Mouse (Mus musculus) bone marrow, adult 2 months (tissue): ENCODE data around the gene Osgin1.

Experiments used
- CTCF ChIP-seq: fragments of 200-500 bp; IDR thresholded peaks from 2 replicates; pipeline ENCODE4 v1.5.1; 2011; ENCODE audit warnings: low read length, control low read depth; ENCODE audit not compliant: control insufficient read depth, insufficient read depth
- POLR2A ChIP-seq: fragments of 200-500 bp; IDR thresholded peaks from 2 replicates; pipeline ENCODE4 v1.6.1; 2011; ENCODE audit warnings: low read depth, mild to moderate bottlenecking, control low read depth, low read length, borderline replicate concordance; ENCODE audit not compliant: control insufficient read depth

GRCm38 (mm10) chr8:119452919-119453318 lies 19.0 kb downstream of the Osgin1 start:
- no peak for TF ChIP-seq POLR2A
- no peak for TF ChIP-seq CTCF
